Mouse (Mus musculus): ENCODE measurements around the gene Wdr45b. TPM values are rescaled to one million over a fixed set of nuclear protein-coding genes. Genes with fewer than 3 reads are reported as not detected.
"Not testable (repeated sequence)": the region's sequence is repeated elsewhere in the genome, so short reads cannot be mapped to it uniquely, and the experiment has no call there.

The Wdr45b gene
- total RNA-seq, 1 experiment, result 71.8 TPM

GRCm38 (mm10) chr11:121326681-121327080 is 27.6 kb downstream of the Wdr45b start:
- Histone ChIP-seq H3K9ac (ENCODE audit: insufficient read depth, low read depth, low read length, poor library complexity, severe bottlenecking) (no peak overlapping the region), H3K4me3 (ENCODE audit: insufficient read depth in 1 of 2, low read depth in 1 of 2, low read length in 2 of 2, poor library complexity in 1 of 2, severe bottlenecking in 1 of 2) (no peak overlapping the region), H3K36me3 (ENCODE audit: control insufficient read depth, insufficient read depth, low read length, poor library complexity, severe bottlenecking) (peaks cover 27% of the 10 kb centered on the region), H3K9me3 (ENCODE audit: control insufficient read depth, insufficient read depth, low read depth, low read length) (0 out of 2 replicates have a peak, but pooled peaks cover 2% of the 10 kb centered on the region), H3K4me1 (ENCODE audit: control insufficient read depth in 2 of 2, insufficient read depth in 2 of 2, low read length in 2 of 2, poor library complexity in 1 of 2) (no peaks in the 10 kb centered on the region), H3K27ac (ENCODE audit: insufficient read depth, low read depth, low read length, poor library complexity, severe bottlenecking) (no peak overlapping the region)
- TF ChIP-seq ZC3H11A (IDR thresholded peaks at IDR 0.05; ENCODE audit: borderline replicate concordance, low read depth, low read length) (no peak), CHD2 (IDR thresholded peaks at IDR 0.05; ENCODE audit: low read depth, low read length) (no peak), HCFC1 (IDR thresholded peaks at IDR 0.05; ENCODE audit: borderline replicate concordance, insufficient read depth, low read length) (no peak), ZNF384 (IDR thresholded peaks at IDR 0.05; ENCODE audit: low read depth, low read length) (no peak), MAFK (IDR thresholded peaks at IDR 0.05; ENCODE audit: insufficient read depth, low read depth, low read length) (no peak)
- no peak for DNase-seq (ENCODE audit: low read depth, low spot score)
- in situ Hi-C loops (cut with MboI; ENCODE audit: low sequenced_read_pairs in 2 of 2, unreplicated experiment in 2 of 2), result no loop called here

GRCm38 (mm10) chr11:121326034-121326433 is 28.2 kb downstream of the Wdr45b start:
- H3K4me3 ChIP-seq (ENCODE audit: insufficient read depth in 1 of 2, low read depth in 1 of 2, low read length in 2 of 2, poor library complexity in 1 of 2, severe bottlenecking in 1 of 2), result no peak overlapping the region
- H3K9ac ChIP-seq (ENCODE audit: insufficient read depth, low read depth, low read length, poor library complexity, severe bottlenecking), result no peak overlapping the region
- H3K27ac ChIP-seq (ENCODE audit: insufficient read depth, low read depth, low read length, poor library complexity, severe bottlenecking), result no peak overlapping the region
- no peaks in the 10 kb centered on the region for H3K4me1 ChIP-seq (ENCODE audit: control insufficient read depth in 2 of 2, insufficient read depth in 2 of 2, low read length in 2 of 2, poor library complexity in 1 of 2)
- peaks cover 26% of the 10 kb centered on the region for H3K36me3 ChIP-seq (ENCODE audit: control insufficient read depth, insufficient read depth, low read length, poor library complexity, severe bottlenecking)
- H3K9me3 ChIP-seq (ENCODE audit: control insufficient read depth, insufficient read depth, low read depth, low read length), result 0 out of 2 replicates have a peak, but pooled peaks cover 2% of the 10 kb centered on the region
- in situ Hi-C loops (cut with MboI; ENCODE audit: low sequenced_read_pairs in 2 of 2, unreplicated experiment in 2 of 2), result no loop called here
- no peak for TF ChIP-seq ZC3H11A (IDR thresholded peaks at IDR 0.05; ENCODE audit: borderline replicate concordance, low read depth, low read length)
- TF ChIP-seq CHD2 (IDR thresholded peaks at IDR 0.05; ENCODE audit: low read depth, low read length), result no peak
- no peak for TF ChIP-seq ZNF384 (IDR thresholded peaks at IDR 0.05; ENCODE audit: low read depth, low read length)
- TF ChIP-seq HCFC1 (IDR thresholded peaks at IDR 0.05; ENCODE audit: borderline replicate concordance, insufficient read depth, low read length), result no peak
- no peak for TF ChIP-seq MAFK (IDR thresholded peaks at IDR 0.05; ENCODE audit: insufficient read depth, low read depth, low read length)
- DNase-seq (ENCODE audit: low read depth, low spot score), result no peak

GRCm38 (mm10) chr11:121307712-121308111 is 46.5 kb downstream of the Wdr45b start:
- DNase-seq (ENCODE audit: low read depth, low spot score); H3K4me1 ChIP-seq (ENCODE audit: control insufficient read depth in 2 of 2, insufficient read depth in 2 of 2, low read length in 2 of 2, poor library complexity in 1 of 2); H3K27ac ChIP-seq (ENCODE audit: insufficient read depth, low read depth, low read length, poor library complexity, severe bottlenecking); in situ Hi-C loops (cut with MboI; ENCODE audit: low sequenced_read_pairs in 2 of 2, unreplicated experiment in 2 of 2); H3K9ac ChIP-seq (ENCODE audit: insufficient read depth, low read depth, low read length, poor library complexity, severe bottlenecking); H3K4me3 ChIP-seq (ENCODE audit: insufficient read depth in 1 of 2, low read depth in 1 of 2, low read length in 2 of 2, poor library complexity in 1 of 2, severe bottlenecking in 1 of 2); H3K9me3 ChIP-seq (ENCODE audit: control insufficient read depth, insufficient read depth, low read depth, low read length): not testable (repeated sequence)
- H3K36me3 ChIP-seq (ENCODE audit: control insufficient read depth, insufficient read depth, low read length, poor library complexity, severe bottlenecking), result peaks cover 36% of the 10 kb centered on the region

- no peak for TF ChIP-seq ZC3H11A (IDR thresholded peaks at IDR 0.05; ENCODE audit: borderline replicate concordance, low read depth, low read length)
- no peak for DNase-seq (ENCODE audit: low read depth, low spot score)
- in situ Hi-C loops (cut with MboI; ENCODE audit: low sequenced_read_pairs in 2 of 2, unreplicated experiment in 2 of 2), result no loop called here
- Histone ChIP-seq H3K36me3 (ENCODE audit: control insufficient read depth, insufficient read depth, low read length, poor library complexity, severe bottlenecking) (peaks cover 40% of the 10 kb centered on the region), H3K4me1 (ENCODE audit: control insufficient read depth in 2 of 2, insufficient read depth in 2 of 2, low read length in 2 of 2, poor library complexity in 1 of 2) (no peaks in the 10 kb centered on the region), H3K9me3 (ENCODE audit: control insufficient read depth, insufficient read depth, low read depth, low read length) (peaks cover 9% of the 10 kb centered on the region; the same call in 1 of the 2 replicates), H3K4me3 (ENCODE audit: insufficient read depth in 1 of 2, low read depth in 1 of 2, low read length in 2 of 2, poor library complexity in 1 of 2, severe bottlenecking in 1 of 2) (no peak overlapping the region), H3K9ac (ENCODE audit: insufficient read depth, low read depth, low read length, poor library complexity, severe bottlenecking) (no peak overlapping the region), H3K27ac (ENCODE audit: insufficient read depth, low read depth, low read length, poor library complexity, severe bottlenecking) (no peak overlapping the region)
Measured at GRCm38 (mm10) chr11:121306608-121307007, 47.6 kb downstream of the Wdr45b start.

- H3K27ac ChIP-seq (ENCODE audit: insufficient read depth, low read depth, low read length, poor library complexity, severe bottlenecking), result no peak overlapping the region
- TF ChIP-seq MAFK (IDR thresholded peaks at IDR 0.05; ENCODE audit: insufficient read depth, low read depth, low read length) (no peak), HCFC1 (IDR thresholded peaks at IDR 0.05; ENCODE audit: borderline replicate concordance, insufficient read depth, low read length) (no peak), ZC3H11A (IDR thresholded peaks at IDR 0.05; ENCODE audit: borderline replicate concordance, low read depth, low read length) (no peak)
- no peak for DNase-seq (ENCODE audit: low read depth, low spot score)
- H3K9me3 ChIP-seq (ENCODE audit: control insufficient read depth, insufficient read depth, low read depth, low read length), result peaks cover 7% of the 10 kb centered on the region; the same call in 1 of the 2 replicates
- in situ Hi-C loops (cut with MboI; ENCODE audit: low sequenced_read_pairs in 2 of 2, unreplicated experiment in 2 of 2), result no loop called here
- no peaks in the 10 kb centered on the region for H3K4me1 ChIP-seq (ENCODE audit: control insufficient read depth in 2 of 2, insufficient read depth in 2 of 2, low read length in 2 of 2, poor library complexity in 1 of 2)
- H3K36me3 ChIP-seq (ENCODE audit: control insufficient read depth, insufficient read depth, low read length, poor library complexity, severe bottlenecking), result peaks cover 40% of the 10 kb centered on the region
- H3K4me3 ChIP-seq (ENCODE audit: insufficient read depth in 1 of 2, low read depth in 1 of 2, low read length in 2 of 2, poor library complexity in 1 of 2, severe bottlenecking in 1 of 2), result no peak overlapping the region
- no peak overlapping the region for H3K9ac ChIP-seq (ENCODE audit: insufficient read depth, low read depth, low read length, poor library complexity, severe bottlenecking)
Measured at GRCm38 (mm10) chr11:121305371-121305770, 48.9 kb downstream of the Wdr45b start.
